Mouse (Mus musculus) olfactory bulb, adult 2 months (tissue): Measurements from ENCODE around the gene Mt3.

ENCODE experiments used
- CTCF ChIP-seq: fragments of 200-500 bp; IDR thresholded peaks from 2 replicates; pipeline ENCODE4 v1.5.1; 2012; ENCODE audit warnings: low read depth, mild to moderate bottlenecking, low read length, moderate library complexity; ENCODE audit not compliant: insufficient read depth
- POLR2A ChIP-seq: fragments of 200-500 bp; IDR thresholded peaks from 2 replicates; pipeline ENCODE4 v1.6.1; 2012; ENCODE audit warnings: mild to moderate bottlenecking, low read depth, low read length, moderate library complexity; ENCODE audit not compliant: insufficient read depth

DNA sequence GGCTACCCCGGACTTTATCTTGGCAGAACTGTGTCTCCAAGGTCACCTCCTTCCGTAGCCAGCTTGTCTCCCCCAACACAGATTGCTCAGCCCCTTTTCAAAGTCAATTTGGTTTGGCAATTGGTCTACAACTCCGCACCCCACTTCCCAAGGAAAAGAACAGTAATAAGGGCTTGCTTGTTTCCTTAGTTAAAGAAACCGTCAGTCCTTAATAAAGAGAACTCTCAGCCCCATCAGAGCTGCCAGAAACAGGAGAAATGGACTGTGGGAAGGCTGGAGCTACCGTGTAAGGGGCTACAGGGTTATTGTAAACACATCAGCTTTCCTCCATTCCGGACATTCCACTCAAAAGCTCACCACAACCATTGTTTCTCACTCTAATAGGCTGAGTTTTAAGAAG lies 2.1 kb downstream of the Mt3 start:
- TF ChIP-seq CTCF (no peak), POLR2A (no peak)
